Mouse (Mus musculus): ENCODE results near the gene Crhbp. TPM values are rescaled to one million over a fixed set of nuclear protein-coding genes. Genes with fewer than 3 reads are reported as not detected.

Crhbp gene
- polyA plus RNA-seq (2015; fragmentation: Nextera tagmentation; extraction: Ambion mirVana), result 0.47 and 1.6 TPM in 2 replicates

GRCm38 (mm10) chr13:95444824-95445223, at the start of gene Crhbp:
Gene Crhbp, minus strand, starts transcription at chr13:95444924.

GRCm38 (mm10) chr13:95478671-95479413, 34.1 kb upstream of the Crhbp start, which contains the start of gene S100z:
Gene S100z, minus strand, starts transcription at chr13:95478721.

Other genes with a start within 250 kb of the Crhbp start
- gene Pde8b, start 194.6 kb downstream of the Crhbp start, polyA plus RNA-seq (2015; fragmentation: Nextera tagmentation; extraction: Ambion mirVana), result 0.79 and 1.7 TPM in 2 replicates
- 25.2 and 25.5 TPM in 2 replicates for gene Zbed3, start 121.3 kb downstream of the Crhbp start, polyA plus RNA-seq (2015; fragmentation: Nextera tagmentation; extraction: Ambion mirVana)
- 15.5 and 15.8 TPM in 2 replicates for gene Aggf1, start 69.6 kb downstream of the Crhbp start, polyA plus RNA-seq (2015; fragmentation: Nextera tagmentation; extraction: Ambion mirVana)
- gene S100z, start 33.8 kb upstream of the Crhbp start, polyA plus RNA-seq (2015; fragmentation: Nextera tagmentation; extraction: Ambion mirVana), result not detected in 2 replicates
- gene F2rl1, start 80.3 kb upstream of the Crhbp start, polyA plus RNA-seq (2015; fragmentation: Nextera tagmentation; extraction: Ambion mirVana), result 1.6 and 1.8 TPM in 2 replicates
- gene F2r, start 173.6 kb upstream of the Crhbp start, polyA plus RNA-seq (2015; fragmentation: Nextera tagmentation; extraction: Ambion mirVana), result 17.8 and 25.1 TPM in 2 replicates